Mouse (Mus musculus): ENCODE data around the gene Defb46. TPM values are rescaled to one million over a fixed set of nuclear protein-coding genes. Genes with fewer than 3 reads are reported as not detected.

Gene Defb46
- not detected in 2 replicates for polyA plus RNA-seq (2012; rRNA removed; ENCODE audit: low replicate concordance)

DNA sequence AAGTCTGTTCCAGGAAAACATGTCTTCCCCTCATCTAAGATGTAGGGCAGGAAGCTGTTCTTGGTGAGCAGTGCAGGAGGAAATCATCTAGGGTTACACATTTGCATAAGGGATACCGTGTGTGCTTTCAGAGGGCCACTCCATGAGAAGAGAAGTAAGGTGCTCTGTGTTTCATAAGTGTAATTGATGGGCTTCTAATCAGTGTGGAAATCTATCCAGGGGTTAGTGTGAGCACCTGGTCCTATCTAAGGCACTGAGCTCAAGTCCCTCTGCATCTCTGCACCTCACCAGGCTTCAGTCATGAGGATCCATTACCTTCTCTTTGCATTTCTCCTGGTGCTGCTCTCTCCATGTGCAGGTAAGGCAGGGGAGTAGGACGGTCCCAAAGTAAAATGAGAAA lies at the start of gene Defb46:
Defb46 (plus strand) TSS at position 301 of the 400 bp plus-strand sequence.

DNA sequence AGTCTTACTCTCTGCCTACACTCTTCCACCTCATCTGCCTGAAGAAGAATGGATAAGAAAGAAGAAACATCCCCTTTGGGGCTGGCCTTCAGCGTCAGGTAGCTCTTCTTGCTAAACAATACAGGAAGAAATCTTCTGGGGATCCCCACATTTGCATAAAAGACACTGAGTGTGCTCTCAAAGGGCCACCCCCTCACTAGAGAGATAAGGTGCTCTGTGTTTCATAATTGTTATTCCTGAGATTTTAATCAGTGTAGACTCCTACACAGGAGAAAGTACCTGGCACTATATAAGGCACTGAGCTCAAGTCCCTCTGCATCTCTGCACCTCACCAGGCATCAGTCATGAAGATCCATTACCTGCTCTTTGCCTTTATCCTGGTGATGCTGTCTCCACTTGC lies 14.6 kb upstream of the Defb46 start, which contains the start of gene Defb6:
Defb6 (plus strand) TSS at position 318 of the 400 bp plus-strand sequence.

DNA sequence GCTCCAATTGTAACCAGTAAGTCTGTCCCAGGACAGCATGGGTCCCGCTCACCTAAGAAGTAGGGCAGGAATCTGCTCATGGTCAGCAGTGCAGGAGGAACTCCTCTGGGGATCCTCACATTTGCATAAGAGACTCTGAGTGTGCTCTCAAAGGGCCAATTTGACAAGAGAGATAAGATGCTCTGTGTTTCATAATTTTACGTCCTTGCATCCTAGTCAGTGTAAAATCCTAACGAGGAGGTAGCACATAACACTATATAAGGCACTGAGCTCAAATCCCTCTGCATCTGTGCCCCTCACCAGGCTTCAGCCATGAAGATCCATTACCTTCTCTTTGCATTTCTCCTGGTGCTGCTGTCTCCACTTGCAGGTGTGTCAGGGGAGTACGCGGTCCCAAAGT lies 7.6 kb downstream of the Defb46 start, which contains the start of gene Defb5:
Defb5 (plus strand) TSS at position 301 of the 400 bp plus-strand sequence.

Other genes with a start within 250 kb of the Defb46 start
- gene Defb37, start 248.9 kb upstream of the Defb46 start, polyA plus RNA-seq (2012; rRNA removed; ENCODE audit: low replicate concordance): 0.62 TPM in 1 of 2 replicates, not detected in the other
- gene Defb38, start 213.3 kb upstream of the Defb46 start, polyA plus RNA-seq (2012; rRNA removed; ENCODE audit: low replicate concordance): not detected in 2 replicates
- gene Defb39, start 175.1 kb upstream of the Defb46 start, polyA plus RNA-seq (2012; rRNA removed; ENCODE audit: low replicate concordance): not detected in 2 replicates
- not detected in 2 replicates for gene Defb12, start 125.1 kb upstream of the Defb46 start, polyA plus RNA-seq (2012; rRNA removed; ENCODE audit: low replicate concordance)
- not detected in 2 replicates for gene Defb34, start 116.2 kb upstream of the Defb46 start, polyA plus RNA-seq (2012; rRNA removed; ENCODE audit: low replicate concordance)
- not detected in 2 replicates for gene Gm45826, start 99.1 kb upstream of the Defb46 start, polyA plus RNA-seq (2012; rRNA removed; ENCODE audit: low replicate concordance)
- not detected in 2 replicates for gene Defb14, start 45.6 kb upstream of the Defb46 start, polyA plus RNA-seq (2012; rRNA removed; ENCODE audit: low replicate concordance)
- gene Defb4, start 41.2 kb upstream of the Defb46 start, polyA plus RNA-seq (2012; rRNA removed; ENCODE audit: low replicate concordance): not detected in 2 replicates
- not detected in 2 replicates for gene Defb6, start 14.4 kb upstream of the Defb46 start, polyA plus RNA-seq (2012; rRNA removed; ENCODE audit: low replicate concordance)
- gene Defb5, start 7.7 kb downstream of the Defb46 start, polyA plus RNA-seq (2012; rRNA removed; ENCODE audit: low replicate concordance): not detected in 2 replicates
- not detected in 2 replicates for gene Defb3, start 53.4 kb downstream of the Defb46 start, polyA plus RNA-seq (2012; rRNA removed; ENCODE audit: low replicate concordance)
- gene Defb8, start 207.7 kb downstream of the Defb46 start, polyA plus RNA-seq (2012; rRNA removed; ENCODE audit: low replicate concordance): not detected in 2 replicates